Mouse (Mus musculus) CH12.LX (cell line): Measurements from ENCODE around the gene Ebf1. TPM values are rescaled to one million over a fixed set of nuclear protein-coding genes. Genes with fewer than 3 reads are reported as not detected.
A peak's percentile ranks its signal among the peaks of the same experiment; 100 is the strongest.

ENCODE experiments used
- DNase-seq: peaks from one replicate; pipeline ENCODE4 v3.0.0-alpha.2; 2013; ENCODE audit errors: extremely low read depth
- H3K27ac ChIP-seq: 2 replicates; pipeline ENCODE4 v1.5.1; 2012; ENCODE audit warnings: low read depth, mild to moderate bottlenecking, control low read depth, moderate library complexity; ENCODE audit not compliant: insufficient read depth
- H3K27me3 ChIP-seq: replicated peaks from 2 replicates; pipeline ENCODE3; 2012; ENCODE audit warnings: inconsistent platforms
- H3K36me3 ChIP-seq, 2 experiments: replicated peaks in 1 of 2; 2 replicates each; pipeline versions ENCODE3 to v1.6.1; 2012; ENCODE audit warnings: inconsistent platforms in 1 of 2, low read length in 1 of 2, mild to moderate bottlenecking in 1 of 2, mixed read lengths in 1 of 2, moderate library complexity in 1 of 2; ENCODE audit not compliant: control insufficient read depth in 1 of 2, insufficient read depth in 1 of 2
- H3K4me1 ChIP-seq, 2 experiments: 2 replicates each; pipeline ENCODE4 v1.6.1; 2012; ENCODE audit warnings: inconsistent platforms in 1 of 2, moderate library complexity in 1 of 2; ENCODE audit not compliant: insufficient read depth in 2 of 2, control insufficient read depth in 1 of 2
- H3K4me2 ChIP-seq: 2 replicates; pipeline ENCODE4 v1.6.1; 2012; ENCODE audit warnings: low read depth, mild to moderate bottlenecking, control low read depth; ENCODE audit not compliant: poor library complexity, insufficient read depth, severe bottlenecking
- H3K4me3 ChIP-seq, 3 experiments: fragments of 150-350 bp in 1 of 3; sonication (generic) in 1 of 3; replicated peaks in 1 of 3; 2 replicates each; pipeline versions ENCODE3 to v1.5.1; 2011 to 2012; ENCODE audit warnings: low read depth in 2 of 3, low read length in 2 of 3, mild to moderate bottlenecking in 2 of 3, moderate library complexity in 2 of 3, control low read depth in 1 of 3, improper control_type of control experiment in 1 of 3, inconsistent platforms in 1 of 3, mixed read lengths in 1 of 3; ENCODE audit not compliant: poor library complexity in 1 of 3
- H3K79me2 ChIP-seq: replicated peaks from 2 replicates; pipeline ENCODE4 v1.6.1; 2012; ENCODE audit warnings: mild to moderate bottlenecking, moderate library complexity; ENCODE audit not compliant: control insufficient read depth, poor library complexity, insufficient read depth, severe bottlenecking; ENCODE audit errors: extremely low read depth
- H3K9ac ChIP-seq: 2 replicates; pipeline ENCODE4 v1.6.1; 2012; ENCODE audit warnings: low read depth, mild to moderate bottlenecking, control low read depth, moderate library complexity; ENCODE audit not compliant: insufficient read depth
- H3K9me3 ChIP-seq: replicated peaks from 2 replicates; pipeline ENCODE3; 2012; ENCODE audit warnings: low read length, inconsistent platforms, mixed read lengths
- BHLHE40 ChIP-seq: IDR thresholded peaks from 2 replicates; pipeline ENCODE4 v1.6.1; 2011; ENCODE audit warnings: mild to moderate bottlenecking, low read depth, low read length, improper control_type of control experiment
- CHD1 ChIP-seq: IDR thresholded peaks from 2 replicates; pipeline ENCODE4 v1.6.1; 2012; ENCODE audit warnings: low read depth, low read length, improper control_type of control experiment, inconsistent platforms
- CHD2 ChIP-seq: IDR thresholded peaks from 2 replicates; pipeline ENCODE4 v1.6.1; 2011; ENCODE audit warnings: low read length, improper control_type of control experiment
- E2F4 ChIP-seq: IDR thresholded peaks from 2 replicates; pipeline ENCODE4 v1.6.1; 2011; ENCODE audit warnings: low read depth, low read length, improper control_type of control experiment; ENCODE audit not compliant: insufficient replicate concordance
- ELF1 ChIP-seq: IDR thresholded peaks from 2 replicates; pipeline ENCODE4 v1.6.1; 2014; ENCODE audit warnings: low read depth, mild to moderate bottlenecking, inconsistent platforms, low read length, improper control_type of control experiment
- EP300 ChIP-seq: IDR thresholded peaks from 2 replicates; pipeline ENCODE4 v1.6.1; 2011; ENCODE audit warnings: low read length, improper control_type of control experiment
- ETS1 ChIP-seq: conservative IDR thresholded peaks from 2 replicates; pipeline ENCODE4 v1.6.1; 2012; ENCODE audit warnings: low read depth, mild to moderate bottlenecking, inconsistent platforms, low read length, improper control_type of control experiment, moderate library complexity
- GABPA ChIP-seq: IDR thresholded peaks from 2 replicates; pipeline ENCODE4 v1.6.1; 2012; ENCODE audit warnings: low read depth, low read length, improper control_type of control experiment, inconsistent platforms; ENCODE audit not compliant: insufficient replicate concordance
- HCFC1 ChIP-seq: IDR thresholded peaks from 2 replicates; pipeline ENCODE4 v1.6.1; 2012; ENCODE audit warnings: low read depth, mild to moderate bottlenecking, inconsistent platforms, low read length, improper control_type of control experiment
- IRF4 ChIP-seq: IDR thresholded peaks from 2 replicates; pipeline ENCODE4 v1.6.1; 2014; ENCODE audit warnings: low read depth, mild to moderate bottlenecking, inconsistent platforms, low read length, improper control_type of control experiment
- JUN ChIP-seq: IDR thresholded peaks from 2 replicates; pipeline ENCODE4 v1.6.1; 2011; ENCODE audit warnings: low read depth, mild to moderate bottlenecking, low read length, improper control_type of control experiment, moderate library complexity; ENCODE audit not compliant: insufficient read depth
- JUND ChIP-seq: conservative IDR thresholded peaks from 2 replicates; pipeline ENCODE4 v1.6.1; 2011; ENCODE audit warnings: low read depth, low read length, improper control_type of control experiment
- KAT2A ChIP-seq: IDR thresholded peaks from 2 replicates; pipeline ENCODE4 v1.6.1; 2012; ENCODE audit warnings: low read length, improper control_type of control experiment, inconsistent platforms; ENCODE audit not compliant: insufficient replicate concordance
- MAFK ChIP-seq: IDR thresholded peaks from 2 replicates; pipeline ENCODE4 v1.6.1; 2011; ENCODE audit warnings: low read length, improper control_type of control experiment; ENCODE audit not compliant: insufficient replicate concordance
- MAX ChIP-seq: IDR thresholded peaks from 2 replicates; pipeline ENCODE4 v1.6.1; 2011; ENCODE audit warnings: low read length, improper control_type of control experiment
- MAZ ChIP-seq: IDR thresholded peaks from 2 replicates; pipeline ENCODE4 v1.6.1; 2012; ENCODE audit warnings: low read depth, mild to moderate bottlenecking, inconsistent platforms, low read length, improper control_type of control experiment, moderate library complexity
- MEF2A ChIP-seq: IDR thresholded peaks from 2 replicates; pipeline ENCODE4 v1.6.1; 2014; ENCODE audit warnings: low read depth, mild to moderate bottlenecking, inconsistent platforms, low read length, improper control_type of control experiment, borderline replicate concordance
- MXI1 ChIP-seq: IDR thresholded peaks from 2 replicates; pipeline ENCODE4 v1.6.1; 2011; ENCODE audit warnings: mild to moderate bottlenecking, low read depth, low read length, improper control_type of control experiment
- MYC ChIP-seq: IDR thresholded peaks from 2 replicates; pipeline ENCODE4 v1.6.1; 2011; ENCODE audit warnings: low read depth, mild to moderate bottlenecking, improper control_type of control experiment, low read length
- NELFE ChIP-seq: IDR thresholded peaks from 2 replicates; pipeline ENCODE4 v1.6.1; 2011; ENCODE audit warnings: low read depth, low read length, improper control_type of control experiment
- NRF1 ChIP-seq: IDR thresholded peaks from 2 replicates; pipeline ENCODE4 v1.6.1; 2014; ENCODE audit warnings: low read depth, mild to moderate bottlenecking, inconsistent platforms, low read length, improper control_type of control experiment, moderate library complexity
- PAX5 ChIP-seq: IDR thresholded peaks from 2 replicates; pipeline ENCODE4 v1.6.1; 2012; ENCODE audit warnings: low read length, inconsistent platforms, mixed read lengths
- POLR2AphosphoS2 ChIP-seq: IDR thresholded peaks from 2 replicates; pipeline ENCODE4 v1.6.1; 2011; ENCODE audit warnings: low read depth, low read length, improper control_type of control experiment
- RCOR1 ChIP-seq: conservative IDR thresholded peaks from 2 replicates; pipeline ENCODE4 v1.6.1; 2012; ENCODE audit warnings: low read depth, mild to moderate bottlenecking, inconsistent platforms, low read length, improper control_type of control experiment
- SIN3A ChIP-seq: IDR thresholded peaks from 2 replicates; pipeline ENCODE4 v1.6.1; 2012; ENCODE audit warnings: low read length, improper control_type of control experiment, inconsistent platforms
- SMC3 ChIP-seq: IDR thresholded peaks from 2 replicates; pipeline ENCODE4 v1.6.1; 2011; ENCODE audit warnings: low read depth, low read length, improper control_type of control experiment
- TBP ChIP-seq: conservative IDR thresholded peaks from 2 replicates; pipeline ENCODE4 v1.6.1; 2011; ENCODE audit warnings: low read depth, low read length, improper control_type of control experiment
- TCF12 ChIP-seq: IDR thresholded peaks from 2 replicates; pipeline ENCODE4 v1.6.1; 2014; ENCODE audit warnings: low read depth, mild to moderate bottlenecking, inconsistent platforms, low read length, improper control_type of control experiment
- UBTF ChIP-seq: IDR thresholded peaks from 2 replicates; pipeline ENCODE4 v1.6.1; 2012; ENCODE audit warnings: low read depth, mild to moderate bottlenecking, inconsistent platforms, low read length, improper control_type of control experiment, moderate library complexity
- USF1 ChIP-seq: IDR thresholded peaks from 2 replicates; pipeline ENCODE4 v1.6.1; 2014; ENCODE audit warnings: low read depth, mild to moderate bottlenecking, inconsistent platforms, low read length, improper control_type of control experiment
- USF2 ChIP-seq: conservative IDR thresholded peaks from 2 replicates; pipeline ENCODE4 v1.6.1; 2011; ENCODE audit warnings: low read depth, low read length, improper control_type of control experiment
- ZC3H11A ChIP-seq: IDR thresholded peaks from 2 replicates; pipeline ENCODE4 v1.6.1; 2012; ENCODE audit warnings: low read depth, mild to moderate bottlenecking, inconsistent platforms, low read length, improper control_type of control experiment
- ZKSCAN1 ChIP-seq: IDR thresholded peaks from 2 replicates; pipeline ENCODE4 v1.6.1; 2012; ENCODE audit warnings: low read depth, inconsistent platforms, low read length, improper control_type of control experiment, borderline replicate concordance
- ZMIZ1 ChIP-seq: IDR thresholded peaks from 2 replicates; pipeline ENCODE4 v1.6.1; 2012; ENCODE audit warnings: low read depth, mild to moderate bottlenecking, inconsistent platforms, low read length, improper control_type of control experiment
- ZNF384 ChIP-seq: IDR thresholded peaks from 2 replicates; pipeline ENCODE4 v1.6.1; 2012; ENCODE audit warnings: low read depth, low read length, improper control_type of control experiment, inconsistent platforms
- dilution Hi-C: fragments of 300-500 bp; cut with MboI; formaldehyde crosslinking; loops from 2 replicates; pipeline ENCODE4 v1.14.3; 2020; ENCODE audit warnings: low sequenced_read_pairs; ENCODE audit not compliant: extremely low pct_unique_long_range_greater_than_20kb, extremely low pct_ligation_motif_present
- in situ Hi-C: fragments of 300-500 bp; cut with MboI; formaldehyde crosslinking; loops from 3 replicates; pipeline ENCODE4 v1.14.3; 2019; ENCODE audit warnings: low sequenced_read_pairs, low pct_ligation_motif_present, low pct_unique_long_range_greater_than_20kb, mixed read lengths
- polyA plus RNA-seq: library from polyadenylated mRNA; unstranded; fragments of >175 nt; gene quantifications from 2 replicates; pipeline ENCODE4 v1.2.1, GENCODE M21; 2012; ENCODE audit warnings: low read depth; ENCODE audit not compliant: insufficient read length
- total RNA-seq, 2 experiments: library from RNA; depleted of rRNA; stranded (reverse); fragments of 300-350 nt in 1 of 2; fragments of >200 nt in 1 of 2; gene quantifications; 2 replicates each; pipeline ENCODE4 v1.2.3; 2012 to 2014

Ebf1 gene
- total RNA-seq (2012; rRNA removed), result 24.9 and 37.8 TPM in 2 replicates
- 42.8 and 44.2 TPM in 2 replicates for total RNA-seq (2014; rRNA removed)
- 52.5 and 60.7 TPM in 2 replicates for polyA plus RNA-seq

DNA sequence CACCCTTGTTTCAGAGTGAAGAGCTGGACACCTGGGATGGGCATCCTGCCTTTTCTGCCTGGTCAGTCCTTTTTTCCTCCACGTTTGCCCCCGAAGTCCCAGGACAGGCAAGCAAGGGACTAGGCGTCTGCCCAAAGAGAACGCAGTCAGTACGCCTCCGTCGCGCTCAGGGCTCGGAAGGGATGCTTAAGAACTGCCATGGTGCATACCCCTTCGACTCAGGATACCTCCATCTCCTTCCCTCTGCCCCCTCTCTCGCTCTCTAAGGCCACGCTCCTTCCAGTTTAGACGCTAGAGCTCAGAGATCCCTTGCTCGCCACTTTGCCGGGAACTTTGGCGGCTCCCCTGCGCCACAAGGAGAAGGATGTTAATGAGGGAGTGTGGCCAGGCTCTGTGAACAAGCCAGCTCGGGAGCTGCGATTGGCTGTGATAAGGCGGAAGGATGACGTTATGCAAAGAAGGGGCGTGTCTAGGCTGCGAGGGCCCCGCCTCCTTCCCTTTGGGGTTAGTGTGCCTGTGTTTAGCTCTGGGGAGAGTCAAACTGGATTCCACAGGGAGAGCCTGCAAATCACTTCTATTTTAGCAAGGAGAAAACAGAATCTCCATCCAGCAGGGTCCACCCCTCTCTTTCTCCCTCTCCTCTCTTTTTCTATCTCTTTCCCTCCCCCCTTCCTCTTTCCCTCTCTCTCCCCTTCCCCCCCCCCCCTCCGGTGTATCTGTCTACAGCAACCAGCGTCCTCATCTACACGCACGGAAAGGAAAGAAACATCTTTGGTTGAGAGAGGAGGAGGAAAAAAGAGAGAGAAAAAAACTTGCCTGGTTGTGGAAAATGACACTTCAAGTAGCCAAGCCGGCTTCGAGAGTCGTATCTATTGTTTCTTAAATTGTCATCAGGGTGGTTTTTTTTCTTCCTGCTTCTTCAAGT, at the start of gene Ebf1:
TSS of gene Ebf1 (plus strand) at position 530 of the 925 bp plus-strand sequence.
- H3K4me2 ChIP-seq, result peak within 1 kb of the TSS; percentile 85
- H3K9me3 ChIP-seq, result no peaks in the 10 kb centered on the region
- peaks cover 0 to 27% of the 10 kb centered on the region in 2 experiments; a peak in 2 of 4 replicates for H3K4me1 ChIP-seq
- peak; percentile 99 for DNase-seq
- in situ Hi-C loops, result loop anchor here (5.0 kb wide), 1 partner anchor 160 kb away; no protein-coding TSS in a partner anchor
- H3K4me3 ChIP-seq, result peak within 1 kb of the TSS; percentile 86 to 98 (median 86)
- peaks cover 0 to 4% of the 10 kb centered on the region in 2 experiments for H3K36me3 ChIP-seq
- no peaks in the 10 kb centered on the region for H3K27me3 ChIP-seq
- H3K79me2 ChIP-seq, result peaks cover 48% of the 10 kb centered on the region
- dilution Hi-C loops, result no loop called here
- H3K27ac ChIP-seq, result peak within 1 kb of the TSS; percentile 94
- peak within 1 kb of the TSS; percentile 83 for H3K9ac ChIP-seq
- TF ChIP-seq JUN (no peak), BHLHE40 (no peak; the same call in 1 of the 2 replicates), KAT2A (0 out of 2 replicates have a peak, but pooled peaks have one; percentile 21), MXI1 (peak; percentile 63), POLR2AphosphoS2 (peak; percentile 92; the same call in 1 of the 2 replicates), NELFE (peak; percentile 95), E2F4 (peak; percentile 10; the same call in 1 of the 2 replicates), TBP (peak; percentile 96), ZMIZ1 (peak; percentile 97), CHD1 (peak; percentile 32; the same call in 1 of the 2 replicates), ZKSCAN1 (no peak), HCFC1 (peak; percentile 47; the same call in 1 of the 2 replicates), MEF2A (peak; percentile 70; the same call in 1 of the 2 replicates), ETS1 (peak; percentile 32; the same call in 1 of the 2 replicates), USF1 (no peak), SIN3A (peak; percentile 81), ELF1 (peak; percentile 86), MAZ (peak; percentile 38; the same call in 1 of the 2 replicates), RCOR1 (no peak), GABPA (no peak), JUND (0 out of 2 replicates have a peak, but pooled peaks have one; percentile 39), CHD2 (peak; percentile 67; the same call in 1 of the 2 replicates), PAX5 (no peak), MAX (peak; percentile 10; the same call in 1 of the 2 replicates), NRF1 (no peak), TCF12 (peak; percentile 96), ZC3H11A (no peak), IRF4 (0 out of 2 replicates have a peak, but pooled peaks have one; percentile 42), SMC3 (no peak; the same call in 1 of the 2 replicates), ZNF384 (no peak), EP300 (no peak), MAFK (no peak), USF2 (0 out of 2 replicates have a peak, but pooled peaks have one; percentile 16), UBTF (peak; percentile 59), MYC (peak; percentile 55; the same call in 1 of the 2 replicates)
